Mouse (Mus musculus): ENCODE data around the gene Ucma. TPM values are rescaled to one million over a fixed set of nuclear protein-coding genes. Genes with fewer than 3 reads are reported as not detected.
"Not testable (repeated sequence)": the region's sequence is repeated elsewhere in the genome, so short reads cannot be mapped to it uniquely, and the experiment has no call there.

The Ucma gene
- polyA plus RNA-seq (2015; fragmentation: Nextera tagmentation; extraction: Ambion mirVana), result 0.30 TPM in 1 of 2 replicates, not detected in the other

DNA sequence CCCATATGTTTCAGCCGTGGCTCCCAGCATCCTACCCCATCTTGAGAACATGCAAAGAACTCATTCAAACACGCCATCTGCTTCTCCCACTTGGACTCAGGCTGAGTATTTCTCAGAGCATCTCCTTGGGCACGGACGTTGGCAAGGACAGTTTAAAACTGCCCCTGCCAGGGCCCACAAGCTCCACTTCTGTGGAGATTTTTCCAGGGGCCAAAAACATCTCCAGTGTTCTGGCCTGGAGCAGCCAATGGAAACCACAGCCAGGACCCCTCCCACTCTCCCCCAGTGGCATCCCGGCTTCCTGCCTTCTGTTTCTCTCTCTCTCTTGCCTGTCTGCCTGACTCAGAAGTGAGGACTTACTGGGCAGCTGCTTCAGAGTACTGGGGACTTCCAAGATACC is at the start of gene Ucma:
Gene Ucma (plus strand): TSS at position 316 of the 400 bp plus-strand sequence.
- H3K9me3 ChIP-seq, result no peaks in the 10 kb centered on the region
- no peak within 1 kb of the TSS for H3K4me3 ChIP-seq
- H3K9ac ChIP-seq, result no peak within 1 kb of the TSS
- no peaks in the 10 kb centered on the region for H3K27me3 ChIP-seq
- H3K4me2 ChIP-seq, result no peak within 1 kb of the TSS
- H3K36me3 ChIP-seq, result no peaks in the 10 kb centered on the region
- ATAC-seq (ENCODE audit: borderline replicate concordance, extremely low read depth, low FRiP score, low TSS enrichment), result no peak
- no peaks in the 10 kb centered on the region for H3K4me1 ChIP-seq
- 63% methylated on average over 5 of the region's 5 CpGs for WGBS
- no peak within 1 kb of the TSS for H3K27ac ChIP-seq

DNA sequence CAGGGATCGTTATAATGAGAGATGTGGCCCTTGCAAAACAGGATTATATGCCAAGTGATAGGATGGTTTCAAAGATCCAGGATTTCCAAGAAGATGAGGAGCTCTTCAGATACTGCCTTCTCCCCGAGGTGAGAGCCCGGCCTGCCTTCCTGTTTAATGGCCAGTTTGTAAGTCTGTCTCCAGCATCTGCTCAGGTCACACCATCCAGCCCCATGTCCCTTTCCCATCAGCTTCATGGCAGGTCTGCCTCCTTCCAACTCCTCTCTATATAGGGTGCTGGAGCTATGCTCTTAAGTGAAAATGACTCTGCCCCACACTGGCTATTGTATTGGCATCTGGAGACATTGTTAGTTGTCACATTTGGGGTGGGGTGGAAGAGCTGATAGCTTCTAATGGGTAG is 48.5 kb upstream of the Ucma start:
- no peak overlapping the region for H3K4me2 ChIP-seq
- ATAC-seq (ENCODE audit: borderline replicate concordance, extremely low read depth, low FRiP score, low TSS enrichment), result no peak

DNA sequence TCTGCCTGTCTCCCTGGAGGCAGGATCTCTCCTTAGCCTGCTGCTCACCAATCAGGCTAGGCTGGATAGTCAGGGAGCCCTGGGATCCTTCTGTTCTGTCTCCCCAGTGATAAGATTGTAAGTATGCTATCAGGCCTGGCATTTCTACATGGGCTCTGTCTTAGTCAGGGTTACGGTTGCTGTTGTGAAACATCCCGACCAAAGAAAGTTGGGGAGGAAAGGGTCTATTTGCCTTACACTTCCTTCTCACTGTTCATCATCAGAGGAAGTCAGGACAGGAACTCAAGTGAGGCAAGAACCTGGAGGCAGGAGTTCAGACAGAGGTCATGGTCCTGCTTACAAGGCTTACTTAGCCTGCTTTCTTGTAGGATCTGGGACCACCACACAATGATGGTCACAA is 46.7 kb upstream of the Ucma start:
- H3K27ac ChIP-seq, result no peak overlapping the region
- H3K4me1 ChIP-seq, result no peaks in the 10 kb centered on the region
- no peak for ATAC-seq (ENCODE audit: borderline replicate concordance, extremely low read depth, low FRiP score, low TSS enrichment)
- H3K9me3 ChIP-seq, result no peaks in the 10 kb centered on the region
- 68% methylated on average over 2 of the region's 2 CpGs for WGBS
- no peak overlapping the region for H3K9ac ChIP-seq
- no peaks in the 10 kb centered on the region for H3K27me3 ChIP-seq
- no peak overlapping the region for H3K4me3 ChIP-seq
- no peak overlapping the region for H3K4me2 ChIP-seq
- H3K36me3 ChIP-seq, result peaks cover 14% of the 10 kb centered on the region

More for the DNA sequence above, 48.5 kb upstream of the Ucma start:
- Histone ChIP-seq H3K27me3 (no peaks in the 10 kb centered on the region), H3K4me3 (no peak overlapping the region), H3K4me1 (no peaks in the 10 kb centered on the region), H3K9ac (no peak overlapping the region), H3K36me3 (peaks cover 14% of the 10 kb centered on the region), H3K9me3 (no peaks in the 10 kb centered on the region), H3K27ac (no peak overlapping the region)
- 78% methylated on average over 3 of the region's 3 CpGs for WGBS

DNA sequence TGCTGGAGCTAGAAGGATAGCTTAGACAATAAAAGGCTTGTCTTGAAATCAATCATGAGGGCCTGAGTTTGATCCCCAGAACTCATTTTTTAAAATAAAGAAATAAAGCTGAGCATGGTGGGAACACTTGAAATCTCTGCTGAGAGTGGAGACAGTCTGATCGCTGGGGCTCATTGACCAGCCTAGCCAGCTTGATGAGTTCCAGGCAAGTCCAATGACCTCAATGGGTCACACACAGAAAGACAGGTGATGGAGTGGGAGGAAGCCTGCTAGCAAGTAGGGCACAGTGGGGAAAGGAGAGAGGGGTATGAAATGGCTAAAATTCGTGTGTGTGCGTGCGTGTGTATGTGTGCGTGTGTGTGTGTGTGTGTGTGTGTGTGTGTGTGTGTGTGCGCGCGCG is 41.4 kb upstream of the Ucma start:
- no peak for ATAC-seq (ENCODE audit: borderline replicate concordance, extremely low read depth, low FRiP score, low TSS enrichment)
- no peaks in the 10 kb centered on the region for H3K4me1 ChIP-seq
- no peak overlapping the region for H3K4me3 ChIP-seq
- H3K9me3 ChIP-seq, result no peaks in the 10 kb centered on the region
- peaks cover 7% of the 10 kb centered on the region for H3K36me3 ChIP-seq
- H3K27me3 ChIP-seq, result no peaks in the 10 kb centered on the region
- H3K27ac ChIP-seq, result no peak overlapping the region
- 92% methylated on average over 9 of the region's 9 CpGs for WGBS
- no peak overlapping the region for H3K4me2 ChIP-seq
- no peak overlapping the region for H3K9ac ChIP-seq

DNA sequence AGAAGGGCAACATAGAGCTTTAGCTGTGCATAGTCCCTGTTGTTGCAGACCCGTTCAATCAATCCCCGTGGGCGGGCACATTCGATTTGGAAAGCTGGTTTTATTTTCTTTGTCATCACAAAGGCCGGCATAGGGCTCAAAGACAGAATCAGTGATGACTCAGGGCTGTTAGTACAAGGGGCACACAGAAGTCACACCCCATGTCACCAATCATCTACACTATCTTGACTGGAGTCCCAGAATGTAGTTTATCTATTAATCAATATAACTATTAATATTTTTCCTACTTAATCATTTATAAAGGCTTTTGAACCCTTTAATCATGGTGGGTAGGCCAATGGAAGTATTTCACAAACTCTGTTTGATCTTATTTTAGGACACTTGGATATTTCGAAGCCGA is 38.0 kb upstream of the Ucma start:
- no peak overlapping the region for H3K4me2 ChIP-seq
- no peak for ATAC-seq (ENCODE audit: borderline replicate concordance, extremely low read depth, low FRiP score, low TSS enrichment)
- 87% methylated on average over 7 of the region's 7 CpGs for WGBS
- no peaks in the 10 kb centered on the region for H3K4me1 ChIP-seq
- no peaks in the 10 kb centered on the region for H3K9me3 ChIP-seq
- no peaks in the 10 kb centered on the region for H3K27me3 ChIP-seq
- no peak overlapping the region for H3K4me3 ChIP-seq
- H3K9ac ChIP-seq, result no peak overlapping the region
- H3K27ac ChIP-seq, result no peak overlapping the region
- H3K36me3 ChIP-seq, result peaks cover 8% of the 10 kb centered on the region

DNA sequence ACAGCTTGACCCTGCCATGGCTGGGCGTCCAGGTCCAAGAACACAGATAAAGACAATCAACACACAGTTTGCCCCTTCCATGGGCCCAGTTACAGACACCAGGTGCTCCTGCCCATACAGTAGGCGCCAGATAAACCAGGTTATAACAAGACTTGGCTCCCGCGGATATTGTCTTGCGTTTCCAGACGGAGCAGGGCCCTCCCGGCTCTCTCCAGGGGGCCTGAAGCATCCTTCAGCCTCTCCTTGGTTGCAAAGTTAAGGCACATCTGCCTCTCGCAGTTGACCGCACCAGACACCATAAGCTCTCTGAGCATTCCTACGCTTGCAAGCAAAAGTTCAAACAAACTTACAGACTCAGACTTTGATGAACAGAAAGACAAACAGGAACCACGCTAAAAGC is 35.1 kb upstream of the Ucma start:
- H3K4me1 ChIP-seq, result no peaks in the 10 kb centered on the region
- H3K9me3 ChIP-seq, result no peaks in the 10 kb centered on the region
- H3K36me3 ChIP-seq, result peaks cover 8% of the 10 kb centered on the region
- no peak for ATAC-seq (ENCODE audit: borderline replicate concordance, extremely low read depth, low FRiP score, low TSS enrichment)
- H3K9ac ChIP-seq, result no peak overlapping the region
- H3K4me3 ChIP-seq, result no peak overlapping the region
- no peak overlapping the region for H3K27ac ChIP-seq
- H3K27me3 ChIP-seq, result no peaks in the 10 kb centered on the region
- no peak overlapping the region for H3K4me2 ChIP-seq
- 89% methylated on average over 11 of the region's 11 CpGs for WGBS

DNA sequence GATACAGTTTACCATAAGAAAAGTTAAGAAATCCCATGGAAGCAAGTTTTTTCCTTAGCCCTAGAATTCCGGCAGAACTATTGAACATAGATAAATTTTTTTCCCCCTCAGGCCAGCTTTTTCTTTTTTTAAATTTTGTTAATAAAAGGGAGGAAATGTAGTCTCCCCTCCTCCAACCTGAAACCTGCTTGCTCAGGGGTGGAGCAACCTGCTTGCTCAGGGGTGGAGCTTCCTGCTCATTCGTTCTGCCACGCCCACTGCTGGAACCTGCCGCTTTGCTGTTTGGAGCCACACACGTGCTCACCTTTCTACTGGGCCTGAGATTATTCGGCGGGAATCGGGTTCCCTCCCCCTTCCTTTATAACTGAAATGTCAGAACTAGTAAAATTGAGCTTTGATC is 26.2 kb upstream of the Ucma start:
- not testable (repeated sequence) for H3K4me3 ChIP-seq; ATAC-seq (ENCODE audit: borderline replicate concordance, extremely low read depth, low FRiP score, low TSS enrichment); H3K4me2 ChIP-seq; H3K27me3 ChIP-seq; H3K9ac ChIP-seq; H3K36me3 ChIP-seq; H3K4me1 ChIP-seq; H3K27ac ChIP-seq; H3K9me3 ChIP-seq
- 65% methylated on average over 5 of the region's 8 CpGs for WGBS

DNA sequence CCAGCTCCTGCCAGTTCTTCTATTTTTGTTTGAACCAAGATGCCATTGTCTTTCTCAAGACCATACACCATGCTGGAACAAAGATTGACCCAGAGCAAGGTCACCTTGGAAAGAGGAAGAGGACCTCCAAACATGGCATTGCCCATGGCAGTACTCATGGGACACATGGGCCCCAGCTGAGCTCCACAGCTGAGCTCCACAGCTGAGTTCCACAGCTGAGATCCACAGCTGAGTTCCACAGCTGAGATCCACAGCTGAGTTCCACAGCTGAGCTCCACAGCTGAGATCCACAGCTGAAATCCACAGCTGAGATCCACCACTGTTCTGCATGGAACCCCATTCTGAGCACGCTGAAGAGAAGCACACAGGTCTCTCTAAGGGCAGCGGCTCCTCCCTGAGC is 24.9 kb upstream of the Ucma start:
- Histone ChIP-seq H3K36me3 (no peaks in the 10 kb centered on the region), H3K4me2 (no peak overlapping the region), H3K4me1 (no peaks in the 10 kb centered on the region), H3K4me3 (no peak overlapping the region), H3K9ac (no peak overlapping the region), H3K27me3 (no peaks in the 10 kb centered on the region), H3K9me3 (no peaks in the 10 kb centered on the region), H3K27ac (no peak overlapping the region)
- 88% methylated on average over 2 of the region's 2 CpGs for WGBS
- ATAC-seq (ENCODE audit: borderline replicate concordance, extremely low read depth, low FRiP score, low TSS enrichment), result no peak

DNA sequence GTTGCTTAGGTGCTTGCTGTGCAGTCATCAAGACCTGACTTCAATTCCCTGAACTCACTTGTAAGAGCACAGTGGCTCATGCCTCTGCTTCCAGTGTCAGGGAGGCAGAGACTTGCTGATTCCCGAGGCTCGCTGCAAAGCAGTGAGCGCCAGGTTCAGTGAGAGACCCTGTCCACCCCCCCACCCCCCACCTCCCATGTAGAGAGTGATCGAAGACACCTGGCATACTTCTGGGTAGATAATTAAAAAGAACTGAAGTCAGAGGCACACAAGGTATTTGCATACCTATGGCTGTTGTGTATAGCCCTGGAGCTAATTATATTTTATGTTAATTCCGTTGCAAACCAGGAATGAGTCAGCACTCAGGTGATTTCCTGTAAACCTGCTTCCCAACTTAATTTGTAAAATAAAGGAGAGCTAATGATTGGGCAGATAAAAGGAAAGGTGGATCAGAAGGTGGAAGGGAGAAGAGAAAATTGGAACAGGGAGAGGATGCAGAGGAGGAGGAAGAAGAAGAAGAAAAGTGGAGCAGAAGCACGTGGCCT is 21.6 kb upstream of the Ucma start:
- ATAC-seq (ENCODE audit: borderline replicate concordance, extremely low read depth, low FRiP score, low TSS enrichment), result no peak
- Histone ChIP-seq H3K27me3 (no peaks in the 10 kb centered on the region), H3K4me2 (no peak overlapping the region), H3K4me1 (no peaks in the 10 kb centered on the region), H3K9ac (no peak overlapping the region), H3K27ac (no peak overlapping the region), H3K9me3 (no peaks in the 10 kb centered on the region), H3K4me3 (no peak overlapping the region), H3K36me3 (no peaks in the 10 kb centered on the region)
- WGBS, result 79% methylated on average over 6 of the region's 6 CpGs

DNA sequence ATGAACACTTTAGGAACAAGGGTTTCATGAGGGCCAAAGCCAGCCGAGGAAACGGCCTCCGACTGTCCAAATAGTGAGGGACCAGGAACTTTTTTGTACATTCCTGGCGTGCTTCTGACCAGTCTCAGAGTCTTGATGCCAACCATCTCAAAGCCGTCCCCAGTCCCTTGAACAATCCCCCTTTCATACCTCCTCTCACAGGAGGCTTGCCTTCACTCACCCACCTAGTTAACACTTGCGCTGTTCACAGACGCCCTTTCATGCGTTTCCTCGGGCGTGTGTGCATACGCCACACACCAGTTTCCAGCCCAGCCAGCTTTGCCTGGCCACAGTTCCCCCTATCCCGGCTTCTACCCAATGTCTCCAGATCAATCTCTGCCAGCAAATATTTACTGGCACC is 17.9 kb upstream of the Ucma start:
- no peaks in the 10 kb centered on the region for H3K36me3 ChIP-seq
- H3K4me1 ChIP-seq, result no peaks in the 10 kb centered on the region
- H3K9me3 ChIP-seq, result no peaks in the 10 kb centered on the region
- ATAC-seq (ENCODE audit: borderline replicate concordance, extremely low read depth, low FRiP score, low TSS enrichment), result 0 out of 2 replicates have a peak, but pooled peaks have one; percentile 67
- H3K4me2 ChIP-seq, result no peak overlapping the region
- no peak overlapping the region for H3K4me3 ChIP-seq
- no peaks in the 10 kb centered on the region for H3K27me3 ChIP-seq
- 58% methylated on average over 12 of the region's 12 CpGs for WGBS
- peak overlapping the region; percentile 85 for H3K27ac ChIP-seq
- H3K9ac ChIP-seq, result no peak overlapping the region

DNA sequence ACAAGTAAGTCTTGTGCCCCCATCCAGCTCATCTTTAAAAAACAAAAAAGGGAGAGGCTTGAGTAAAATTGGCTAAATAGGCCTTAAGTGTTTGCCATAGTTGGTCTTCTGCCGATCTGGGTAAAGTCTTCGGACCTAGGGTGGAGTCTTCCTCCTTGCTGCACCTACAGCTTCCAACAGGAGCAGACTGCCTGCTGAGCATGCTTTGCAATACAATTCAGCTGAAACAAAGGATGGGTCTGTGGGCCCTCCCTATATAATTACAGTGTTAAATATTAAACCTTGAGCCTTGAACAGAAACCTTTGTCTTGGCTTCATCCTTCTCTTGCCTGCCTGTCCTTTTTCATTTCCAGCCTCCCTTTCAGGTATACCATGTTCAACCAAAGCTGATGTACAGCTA is 8.1 kb upstream of the Ucma start:
- no peaks in the 10 kb centered on the region for H3K4me1 ChIP-seq
- no peaks in the 10 kb centered on the region for H3K27me3 ChIP-seq
- ATAC-seq (ENCODE audit: borderline replicate concordance, extremely low read depth, low FRiP score, low TSS enrichment), result no peak
- no peak overlapping the region for H3K27ac ChIP-seq
- H3K9ac ChIP-seq, result no peak overlapping the region
- no peak overlapping the region for H3K4me2 ChIP-seq
- no peaks in the 10 kb centered on the region for H3K36me3 ChIP-seq
- H3K4me3 ChIP-seq, result no peak overlapping the region
- WGBS, result 92% methylated on average over 2 of the region's 2 CpGs
- H3K9me3 ChIP-seq, result no peaks in the 10 kb centered on the region

DNA sequence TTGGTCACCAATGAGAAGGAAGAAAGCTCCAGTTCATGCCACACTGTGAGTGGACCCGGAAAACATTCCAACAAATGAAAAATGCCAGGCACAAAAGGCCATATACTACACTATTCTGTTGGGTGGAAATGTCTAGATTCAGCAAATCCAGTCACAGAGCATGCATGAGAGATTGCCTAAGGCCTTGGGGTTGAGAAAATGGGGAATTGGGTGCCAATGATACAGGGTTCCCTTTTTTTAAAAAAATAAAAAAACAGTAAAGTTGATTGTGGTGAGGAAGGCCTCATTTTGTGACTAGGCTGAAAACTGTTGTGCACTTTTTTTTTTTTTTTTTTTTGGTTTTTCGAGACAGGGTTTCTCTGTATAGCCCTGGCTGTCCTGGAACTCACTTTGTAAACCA is 6.8 kb upstream of the Ucma start:
- no peak for ATAC-seq (ENCODE audit: borderline replicate concordance, extremely low read depth, low FRiP score, low TSS enrichment)

DNA sequence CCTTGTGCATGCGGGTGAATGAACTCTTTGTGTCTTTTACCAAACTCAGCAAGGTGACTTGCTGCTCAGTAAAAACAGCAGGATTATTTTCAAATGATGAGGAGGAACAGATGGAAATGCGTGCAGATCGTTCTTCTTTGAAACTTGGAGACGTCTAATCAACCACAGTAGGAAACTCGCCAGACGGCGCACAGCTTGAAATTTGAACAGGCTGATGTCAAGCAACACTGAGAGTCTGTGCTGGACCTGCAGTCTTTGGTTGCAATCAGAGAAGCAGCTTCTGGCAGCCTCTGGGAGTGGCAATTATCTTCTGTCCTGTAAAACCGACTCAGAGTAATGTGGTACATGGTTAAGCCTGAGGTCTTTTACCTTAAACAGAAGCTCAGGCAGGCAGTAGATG is 2.2 kb downstream of the Ucma start:
- Histone ChIP-seq H3K4me3 (no peak overlapping the region), H3K4me1 (no peaks in the 10 kb centered on the region), H3K27me3 (no peaks in the 10 kb centered on the region), H3K36me3 (no peaks in the 10 kb centered on the region), H3K9me3 (no peaks in the 10 kb centered on the region), H3K4me2 (no peak overlapping the region), H3K9ac (no peak overlapping the region), H3K27ac (no peak overlapping the region)
- ATAC-seq (ENCODE audit: borderline replicate concordance, extremely low read depth, low FRiP score, low TSS enrichment), result no peak
- WGBS, result 26% methylated on average over 8 of the region's 8 CpGs

More for the DNA sequence above, 6.8 kb upstream of the Ucma start:
- Histone ChIP-seq H3K9me3 (no peaks in the 10 kb centered on the region), H3K27me3 (no peaks in the 10 kb centered on the region), H3K4me2 (no peak overlapping the region), H3K4me3 (no peak overlapping the region), H3K9ac (no peak overlapping the region), H3K36me3 (no peaks in the 10 kb centered on the region), H3K4me1 (no peaks in the 10 kb centered on the region), H3K27ac (no peak overlapping the region)
- 48% methylated on average over 2 of the region's 2 CpGs for WGBS

All from lung, embryonic 15.5 days (tissue).